Mouse (Mus musculus) lung, postnatal 0 days (tissue): Measurements from ENCODE around the gene Slc22a23.

Experiments used
- CTCF ChIP-seq: IDR thresholded peaks from 2 replicates; pipeline ENCODE4 v1.5.1; 2016; ENCODE audit warnings: antibody characterized with exemption, mild to moderate bottlenecking
- EP300 ChIP-seq: IDR thresholded peaks from 2 replicates; pipeline ENCODE4 v1.6.1; 2016; ENCODE audit warnings: antibody characterized with exemption, mild to moderate bottlenecking, control low read depth

DNA sequence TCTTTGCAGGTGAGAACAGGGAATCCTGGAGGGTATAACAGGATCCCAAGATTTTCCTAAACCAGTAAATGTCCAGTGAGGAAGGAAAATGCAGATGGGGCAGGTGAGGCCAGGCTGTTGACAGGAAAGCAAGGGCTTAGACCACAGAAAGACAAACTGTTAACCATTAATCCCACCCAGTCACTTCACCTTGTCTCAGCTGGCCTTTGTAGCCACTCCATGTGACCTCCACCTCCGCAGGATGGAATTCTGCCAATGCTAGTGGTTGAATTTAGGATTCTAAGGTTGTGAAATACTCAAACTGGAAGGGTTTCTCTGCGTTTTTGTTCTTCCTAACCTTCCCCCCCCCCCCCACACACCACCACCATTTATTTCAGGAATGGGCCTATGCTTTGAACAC, 52.9 kb downstream of the Slc22a23 start:
- TF ChIP-seq CTCF, result no peak
- peak; percentile 49 for TF ChIP-seq EP300
